Mouse (Mus musculus) gastrocnemius, postnatal 25 days (tissue): ENCODE data around the gene Gm42674. TPM values are rescaled to one million over a fixed set of nuclear protein-coding genes. Genes with fewer than 3 reads are reported as not detected.

Experiments
- DNase-seq: peaks from one replicate; pipeline ENCODE4 v3.0.0; 2022
- total RNA-seq, 2 experiments: library from RNA; stranded (reverse); gene quantifications; 1 replicate in 1 of 2; 2 replicates in 1 of 2; pipeline ENCODE4 v1.2.3; 2021

The Gm42674 gene
- total RNA-seq, 2 experiments from 2014 or later: not detected

DNA sequence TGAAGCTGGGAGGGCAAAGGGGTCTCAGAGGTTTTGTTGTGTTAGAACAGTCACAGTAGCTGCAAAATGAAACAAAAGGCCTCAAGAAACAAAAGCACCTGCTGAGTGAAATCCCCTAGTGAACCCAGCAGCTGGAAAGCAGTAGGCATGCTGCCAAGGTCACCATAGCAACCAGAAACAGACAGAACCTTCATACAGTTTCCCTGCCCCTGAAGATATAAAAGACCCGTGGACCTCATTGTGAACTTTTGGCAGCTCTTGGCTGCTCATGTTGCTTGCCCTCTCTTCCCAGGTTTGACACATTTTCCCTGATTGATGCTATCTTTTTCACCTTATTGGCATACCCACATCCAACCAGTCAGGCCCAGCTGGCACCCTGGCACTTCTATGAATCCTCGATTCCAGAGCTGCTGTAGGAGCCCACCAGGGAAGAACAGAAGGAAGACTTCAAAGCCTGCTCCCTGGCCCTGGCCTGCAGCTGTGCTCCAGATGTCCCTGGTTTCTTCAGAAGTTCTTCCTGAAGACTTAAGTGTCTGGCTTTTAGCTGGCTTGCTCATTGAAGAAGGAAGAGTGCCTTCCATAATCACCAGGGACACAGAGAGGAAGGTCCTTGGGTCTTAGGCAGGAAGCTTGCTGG lies 21.8 kb downstream of the Gm42674 start:
- DNase-seq: no peak

DNA sequence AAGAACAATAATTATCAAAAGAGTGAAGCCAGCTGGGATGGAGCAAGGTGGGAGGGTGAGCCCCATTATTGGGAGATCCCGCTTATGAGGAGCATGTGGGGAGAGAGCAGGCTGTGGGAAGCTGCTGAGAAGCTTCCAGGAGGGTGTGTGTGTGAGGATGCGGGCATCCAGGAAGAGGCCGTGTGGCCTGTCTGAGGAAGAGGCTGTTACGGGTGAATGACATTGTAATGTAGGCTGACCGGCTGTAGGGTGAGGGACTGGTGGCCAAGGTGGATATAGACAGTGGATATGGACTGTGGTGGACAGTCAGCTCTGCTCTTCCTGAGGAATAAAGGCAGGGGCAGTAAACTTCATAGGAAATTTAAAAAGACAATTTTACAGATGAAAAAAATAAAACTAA lies 23.8 kb downstream of the Gm42674 start:
- no peak for DNase-seq

DNA sequence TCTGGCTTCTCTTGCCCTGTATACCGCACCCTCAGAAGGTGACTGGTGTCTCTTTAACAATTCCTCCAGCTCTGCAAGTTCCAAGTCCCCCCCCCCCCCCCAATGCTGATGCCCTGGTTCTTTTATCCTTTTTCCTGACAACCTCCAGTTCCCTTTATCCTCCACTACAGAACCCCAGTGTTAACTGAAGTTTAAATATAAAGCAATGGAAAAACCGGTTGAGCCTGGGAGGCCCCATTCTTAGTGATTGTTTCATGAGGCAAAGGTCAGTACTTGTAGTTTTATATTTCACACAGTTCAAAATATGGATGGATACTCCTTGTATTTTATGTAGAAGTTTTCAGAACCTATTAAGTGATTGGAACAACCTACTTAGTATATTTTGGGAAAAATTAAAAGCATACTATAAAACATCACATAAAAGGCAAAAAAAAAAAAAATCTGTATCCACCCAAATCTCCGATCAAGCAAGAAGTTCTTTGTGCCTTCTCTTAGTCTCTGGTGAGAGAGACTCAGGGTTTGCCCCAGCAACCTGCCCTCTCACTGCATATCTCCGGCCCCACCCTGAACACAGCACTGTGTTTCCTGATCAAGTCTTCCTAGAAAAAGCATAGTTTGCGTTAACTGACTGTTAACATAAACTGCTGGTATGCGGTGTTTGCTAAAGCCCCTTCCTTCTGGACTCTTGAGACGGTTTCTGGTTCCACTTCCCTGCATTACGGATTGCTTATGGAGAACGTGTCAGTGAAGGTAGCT lies 24.7 kb downstream of the Gm42674 start:
- DNase-seq: no peak

DNA sequence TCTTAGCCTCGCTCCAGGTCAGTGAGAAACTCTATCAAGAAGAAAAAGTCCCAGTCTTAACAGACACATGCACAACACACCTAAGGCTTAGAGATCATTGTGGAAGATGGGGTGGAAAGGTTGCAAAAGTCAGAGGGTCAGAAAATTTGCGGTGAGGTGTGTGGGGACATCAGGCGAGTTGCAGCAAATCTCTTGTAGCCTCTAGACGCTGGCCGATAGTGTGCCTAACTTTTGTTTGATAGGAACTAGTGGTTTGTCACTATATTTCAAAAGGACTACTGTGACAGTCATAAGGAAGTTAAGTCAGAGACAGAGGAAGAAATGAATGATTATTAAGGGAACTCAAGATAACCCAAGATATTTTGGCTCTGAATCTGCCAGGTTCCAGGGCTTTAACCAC lies 25.7 kb downstream of the Gm42674 start:
- DNase-seq: no peak

DNA sequence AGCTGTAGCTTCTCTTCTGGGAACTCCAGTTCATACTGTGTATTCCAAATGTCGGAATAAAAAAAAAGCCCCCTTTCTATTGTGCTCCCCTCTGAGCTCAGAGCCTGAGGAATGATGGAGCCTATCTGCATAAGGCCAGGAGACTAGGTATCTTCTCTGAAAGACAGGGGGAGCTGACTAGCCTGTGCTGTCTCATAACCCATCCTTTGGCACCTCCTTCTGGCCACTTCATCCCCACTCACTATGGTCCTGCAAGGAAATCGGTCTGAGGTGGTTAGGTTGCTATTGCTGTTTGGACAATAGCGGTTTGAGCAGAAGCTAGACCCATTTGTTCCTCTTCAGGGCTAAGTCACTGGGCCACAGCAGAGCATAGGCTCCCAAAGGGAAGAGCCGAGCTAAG lies 26.1 kb downstream of the Gm42674 start:
- DNase-seq: no peak

DNA sequence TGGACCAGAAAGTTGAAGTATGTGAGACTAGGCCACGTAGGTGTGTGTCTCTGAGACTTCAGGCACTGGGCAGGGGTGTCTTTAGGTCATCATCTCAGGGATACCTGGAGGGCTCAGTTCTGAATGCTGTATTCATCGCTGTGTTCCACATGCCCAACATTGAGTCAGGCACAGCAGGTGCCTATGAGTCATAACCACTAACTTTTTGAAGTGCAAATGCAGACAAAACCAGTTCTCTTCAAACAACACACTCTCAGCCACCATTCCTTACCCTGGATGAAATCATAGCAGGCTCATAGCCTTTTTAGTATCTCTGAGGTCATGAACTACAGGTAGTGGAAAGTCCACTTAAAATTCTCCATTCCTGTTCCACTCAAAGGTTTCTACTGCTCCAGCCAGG lies 27.6 kb downstream of the Gm42674 start:
- no peak for DNase-seq

DNA sequence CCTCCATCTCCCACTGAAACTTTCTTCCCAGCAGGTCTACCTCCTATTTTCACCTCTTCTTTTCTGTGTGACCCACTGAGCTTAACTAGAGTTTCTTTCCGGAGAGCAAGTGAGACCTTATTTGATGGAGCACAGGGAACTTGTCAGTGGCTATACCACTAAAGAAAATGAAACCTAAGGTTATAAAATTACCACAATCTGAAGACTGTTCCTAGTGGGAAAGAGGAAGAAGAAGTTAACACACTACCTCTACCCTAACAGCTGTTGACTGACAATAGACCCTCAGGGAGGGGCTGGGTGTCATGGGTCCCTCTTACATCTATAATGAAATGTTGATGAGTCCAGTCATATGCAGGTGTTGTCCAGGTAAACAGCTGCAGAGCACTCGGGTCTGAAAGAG lies 30.3 kb downstream of the Gm42674 start:
- no peak for DNase-seq

DNA sequence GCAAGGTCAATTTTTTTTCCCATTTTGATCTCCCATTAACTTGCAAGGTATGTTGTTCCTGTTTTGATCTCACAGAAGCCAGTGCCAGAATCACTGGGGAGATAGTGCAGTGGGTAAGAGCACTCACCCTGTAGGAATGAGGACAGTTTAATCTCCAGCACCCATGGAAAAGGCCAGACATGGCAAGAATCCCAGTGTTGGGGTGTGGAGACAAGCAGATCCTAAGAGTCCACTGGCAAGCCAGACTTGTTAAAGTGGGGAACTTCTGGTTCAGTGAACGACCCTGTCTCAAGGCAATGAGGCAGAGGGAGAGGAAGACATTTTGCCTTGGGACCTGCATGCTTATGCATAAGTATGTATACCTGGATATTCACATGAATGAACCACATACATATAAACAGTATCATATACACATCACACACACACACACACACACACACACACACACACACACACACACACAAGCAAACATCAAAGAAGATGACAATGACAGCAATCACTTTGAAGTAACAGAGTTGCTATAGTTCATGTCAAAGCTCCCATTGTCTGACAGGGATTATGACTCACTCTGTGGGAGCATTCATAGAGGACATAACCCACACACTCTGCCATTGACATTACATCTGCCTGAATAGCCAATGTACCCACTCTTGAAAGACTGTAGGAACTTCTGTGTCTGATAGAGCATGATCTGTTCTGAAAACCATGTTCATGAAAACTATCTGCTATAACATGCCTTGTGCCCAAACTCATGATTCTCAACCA lies 37.0 kb downstream of the Gm42674 start:
- DNase-seq: no peak

DNA sequence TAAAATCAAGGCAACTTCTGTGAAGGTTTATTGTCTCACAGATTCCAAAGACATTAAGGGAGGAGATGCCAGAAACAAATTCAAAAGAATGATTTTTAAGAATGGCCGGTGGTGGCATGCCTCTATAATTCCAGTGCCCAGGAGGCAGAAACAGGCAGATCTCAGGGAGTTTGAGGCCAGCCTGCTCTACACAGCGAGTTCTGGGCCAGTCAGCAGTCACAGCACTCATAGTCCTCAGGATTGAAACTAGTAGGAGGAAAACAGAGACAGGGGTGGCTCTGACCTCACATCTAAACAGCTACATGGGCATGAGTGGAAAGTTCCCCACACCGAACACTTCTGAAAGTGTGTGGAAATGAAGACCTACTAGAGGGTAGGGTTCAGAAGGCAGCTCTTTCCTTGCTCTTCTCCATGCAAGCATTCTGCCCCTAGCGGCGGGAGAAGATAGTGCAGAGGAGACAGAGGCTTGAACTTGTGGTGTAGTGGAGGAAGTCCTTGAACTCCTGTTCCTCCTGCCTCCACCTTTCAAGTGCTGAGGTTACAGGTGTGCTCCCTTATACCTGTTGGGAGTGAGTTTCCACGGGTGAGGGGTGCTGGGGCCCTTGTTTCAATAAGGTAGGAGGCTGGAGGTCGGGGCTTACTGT lies 37.9 kb downstream of the Gm42674 start:
- DNase-seq: no peak

DNA sequence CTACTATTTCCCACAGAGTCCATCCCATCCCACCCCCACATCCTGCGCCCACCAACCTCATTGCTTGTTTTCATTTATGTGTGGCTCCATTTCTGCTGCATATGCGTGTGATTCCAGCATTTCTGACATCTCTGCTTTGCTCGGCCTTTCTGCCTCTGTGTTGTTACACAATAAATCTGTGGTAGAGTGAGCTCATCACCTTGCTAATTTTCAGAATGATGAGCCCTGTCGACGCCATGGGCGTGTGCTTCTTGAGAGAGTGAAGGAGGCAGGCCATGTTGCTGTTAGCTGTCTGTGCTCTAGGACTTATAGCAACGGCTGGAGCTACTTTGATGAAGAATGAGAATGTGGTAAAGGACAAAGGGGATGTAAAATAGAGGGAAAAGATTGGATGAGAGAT lies 39.3 kb downstream of the Gm42674 start:
- DNase-seq: no peak

DNA sequence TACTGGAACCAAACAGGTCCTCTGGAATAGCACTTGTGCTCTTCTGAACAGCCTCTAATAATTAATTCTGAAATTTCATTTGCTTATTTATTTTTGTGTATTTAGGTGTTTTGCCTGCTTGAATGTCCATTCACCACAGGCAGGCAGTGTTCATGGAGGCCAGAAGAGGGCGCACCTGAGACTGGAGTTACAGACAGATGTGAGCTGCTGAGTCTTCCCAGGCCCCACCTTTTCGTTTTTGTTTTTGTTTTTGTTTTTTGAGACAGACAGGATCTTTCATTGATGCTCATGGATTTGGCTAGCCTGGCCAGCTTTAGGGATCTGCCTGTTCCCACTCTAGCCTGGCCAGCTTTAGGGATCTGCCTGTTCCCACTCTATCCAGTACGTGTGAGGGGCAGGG lies 42.5 kb downstream of the Gm42674 start:
- no peak for DNase-seq

DNA sequence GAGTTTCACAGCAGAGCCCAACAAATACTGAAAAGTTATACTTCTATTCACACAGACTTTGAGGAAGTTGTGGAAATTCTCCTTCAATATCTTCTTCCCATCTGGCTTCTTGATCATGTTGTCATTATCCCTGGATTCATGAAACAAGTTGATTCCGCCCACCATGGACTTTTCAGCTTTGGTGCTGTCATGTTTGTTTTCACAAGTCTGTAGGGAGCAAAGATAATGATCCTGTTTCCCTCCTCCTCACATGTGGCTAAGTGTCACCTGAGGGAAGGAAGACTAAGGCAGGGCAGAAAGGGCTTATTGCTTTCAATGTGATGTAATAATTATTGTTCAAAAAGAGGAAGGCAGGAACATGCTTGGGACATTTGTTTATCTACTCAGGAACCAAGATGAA lies 45.6 kb downstream of the Gm42674 start:
- no peak for DNase-seq

DNA sequence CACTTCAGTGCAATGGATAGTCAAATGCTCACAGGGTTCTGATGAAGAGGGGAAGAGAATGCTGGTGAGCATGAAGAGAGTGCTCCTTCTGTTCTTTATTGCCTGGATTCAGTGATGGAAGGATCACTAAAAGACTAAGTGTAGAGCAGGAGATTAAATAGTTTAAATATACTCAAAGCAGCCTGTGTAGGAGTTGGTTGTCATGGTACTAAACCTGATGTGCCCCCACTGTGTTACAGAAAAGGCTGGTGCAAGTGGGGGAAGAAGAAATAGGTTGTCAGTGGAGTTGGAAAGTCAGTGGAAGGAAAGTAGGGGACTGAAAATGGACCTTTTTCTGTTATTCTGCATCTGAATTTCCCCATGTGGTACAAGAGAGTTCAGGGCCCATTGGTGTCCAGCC lies 47.3 kb downstream of the Gm42674 start:
- no peak for DNase-seq

DNA sequence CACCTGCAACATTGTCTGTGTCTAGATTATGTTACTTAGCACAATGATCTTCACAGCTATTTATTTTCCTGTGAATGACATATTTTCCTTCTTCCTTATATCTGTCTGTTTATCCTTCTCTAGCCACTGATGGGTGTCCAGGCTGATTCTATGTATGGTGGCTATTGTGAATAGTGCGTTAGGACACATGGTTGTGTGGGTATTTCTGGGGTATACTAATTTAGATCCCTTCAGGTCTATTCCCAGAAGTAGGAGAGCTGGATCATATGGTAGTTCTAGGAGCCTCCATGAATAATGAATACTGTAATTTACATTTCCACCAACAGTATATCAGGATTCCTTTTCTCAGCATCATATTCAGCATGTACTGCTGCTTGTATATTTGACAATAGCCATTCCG lies 48.1 kb downstream of the Gm42674 start:
- DNase-seq: no peak

DNA sequence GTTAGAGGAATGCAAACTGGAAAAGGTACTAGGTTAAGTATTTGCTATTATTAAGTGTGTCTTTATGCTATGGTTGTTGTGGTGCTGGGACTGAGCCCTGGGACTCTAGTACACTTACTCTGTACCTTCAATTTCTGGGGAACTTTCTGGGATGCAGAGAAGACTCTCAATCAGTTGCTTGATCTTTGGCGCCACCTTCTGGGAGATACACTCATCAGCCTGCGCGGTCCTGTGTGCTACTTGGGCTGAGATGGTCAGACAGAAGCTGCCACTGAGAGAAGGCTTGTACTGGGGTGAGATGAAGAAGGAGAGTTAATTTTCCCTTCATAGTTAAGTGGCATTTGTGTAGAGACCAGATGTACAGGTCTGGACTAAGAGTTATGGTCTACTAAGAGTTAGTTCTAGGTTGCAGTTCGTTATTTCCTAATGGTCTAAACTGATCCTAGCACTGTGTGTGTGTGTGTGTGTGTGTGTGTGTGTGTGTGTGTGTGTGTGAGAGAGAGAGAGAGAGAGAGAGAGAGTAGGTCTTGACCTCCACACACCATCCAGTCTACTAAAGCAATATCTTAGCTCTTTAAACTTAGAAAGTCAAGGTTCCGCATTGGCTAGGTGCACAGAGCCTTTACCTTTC lies 51.3 kb downstream of the Gm42674 start:
- DNase-seq: peak; percentile 30

DNA sequence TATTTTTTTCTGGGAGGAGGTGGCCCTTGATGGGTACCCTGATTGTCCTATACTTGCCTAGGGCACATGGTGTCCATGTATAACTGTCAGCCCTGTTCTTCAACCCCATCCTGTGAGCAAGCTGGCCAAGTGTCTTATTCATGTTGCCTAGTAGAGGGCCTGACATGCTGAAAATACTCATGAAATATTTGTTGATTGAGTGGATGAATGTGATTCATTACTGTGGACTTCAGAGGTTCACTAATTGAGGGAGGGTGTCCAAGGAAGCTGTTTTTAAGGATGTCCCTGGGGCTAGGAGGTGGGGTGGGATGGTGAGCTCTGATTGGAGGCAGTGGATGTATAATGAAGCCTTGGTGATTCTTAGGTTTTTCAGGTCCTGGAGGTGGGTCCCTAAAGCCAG lies 52.0 kb downstream of the Gm42674 start, which contains the start of gene S100a7a:
Gene S100a7a, plus strand, starts transcription at position 301 of the 400 bp plus-strand sequence.
- no peak for DNase-seq

Other genes starting within 250 kb of the Gm42674 start
- gene Slc27a3, start 212.0 kb upstream of the Gm42674 start, total RNA-seq: 1 to 10 TPM; 1.5 to 1.7 TPM
- gene Ints3, start 168.3 kb upstream of the Gm42674 start, total RNA-seq: 10 to 100 TPM; 14.5 to 15.9 TPM
- 10 to 100 TPM in 1 of 2 experiments, 1 to 10 TPM in 1; 7.7 to 10.8 TPM for gene Npr1, start 136.0 kb upstream of the Gm42674 start, total RNA-seq
- 10 to 100 TPM; 23.4 to 25.6 TPM for gene Ilf2, start 125.8 kb upstream of the Gm42674 start, total RNA-seq
- 10 to 100 TPM; 57.4 to 60.0 TPM for gene Snapin, start 110.9 kb upstream of the Gm42674 start, total RNA-seq
- gene Chtop, start 92.4 kb upstream of the Gm42674 start, total RNA-seq: 10 to 100 TPM; 86.0 to 86.1 TPM
- 100 to 1,000 TPM; 112 to 150 TPM for gene S100a1, start 87.5 kb upstream of the Gm42674 start, total RNA-seq
- 10 to 100 TPM in 1 of 2 experiments, 1 to 10 TPM in 1; 9.5 to 16.8 TPM for gene S100a13, start 87.5 kb upstream of the Gm42674 start, total RNA-seq
- gene S100a14, start 75.0 kb upstream of the Gm42674 start, total RNA-seq: under 1 TPM; 0.29 to 0.67 TPM
- 10 to 100 TPM; 62.7 to 69.8 TPM for gene S100a16, start 64.7 kb upstream of the Gm42674 start, total RNA-seq
- gene S100a3, start 41.3 kb upstream of the Gm42674 start, total RNA-seq: not detected
- not detected for gene S100a2, start 11.7 kb upstream of the Gm42674 start, total RNA-seq
- 10 to 100 TPM; 11.3 to 23.2 TPM for gene S100a4, start 1.9 kb downstream of the Gm42674 start, total RNA-seq
- gene S100a5, start 6.6 kb downstream of the Gm42674 start, total RNA-seq: not detected
- 100 to 1,000 TPM in 1 of 2 experiments, 10 to 100 TPM in 1; 65.8 to 112 TPM for gene S100a6, start 11.0 kb downstream of the Gm42674 start, total RNA-seq
- under 1 TPM; 0.20 to 0.43 TPM for gene S100a7a, start 52.1 kb downstream of the Gm42674 start, total RNA-seq
- not detected for gene S100a8, start 67.1 kb downstream of the Gm42674 start, total RNA-seq
- under 1 TPM in 1 of 2 experiments, not detected in 1; 0.59 TPM for gene S100a9, start 93.8 kb downstream of the Gm42674 start, total RNA-seq
- gene Pglyrp4, start 125.0 kb downstream of the Gm42674 start, total RNA-seq: not detected
- not detected for gene Gm5849, start 176.0 kb downstream of the Gm42674 start, total RNA-seq